ENCODE assay signal across 23 mouse cellular contexts in the genomic region with DNA sequence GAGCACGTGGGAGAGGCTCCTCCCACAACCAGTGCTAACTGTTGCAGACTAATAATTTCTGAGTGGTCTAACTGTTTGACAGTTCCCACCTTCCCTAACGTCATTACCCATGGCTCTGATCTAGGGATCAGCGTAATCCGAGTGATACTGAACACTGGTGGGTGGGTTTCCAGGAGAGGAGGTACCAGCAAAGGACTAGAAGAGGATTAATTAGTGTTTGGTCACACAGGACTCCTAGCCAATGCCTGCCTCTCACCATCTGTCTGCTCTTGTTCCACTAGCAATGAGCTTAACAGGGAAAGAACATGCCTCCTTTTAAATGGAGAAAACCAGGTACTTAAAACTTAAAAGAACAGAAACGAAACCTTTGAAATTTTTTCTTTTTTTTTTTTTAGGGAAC. TPM values are rescaled to one million over a fixed set of nuclear protein-coding genes. Genes with fewer than 3 reads are reported as not detected.
DNase-seq lines count a peak whose midpoint lies in the region; ATAC-seq and TF ChIP-seq lines count a peak whose summit lies in the region.
"Had no signal": no experiment of that assay in that cellular context is flagged by ENCODE, and none has a peak within 500 bp of the region (broad histone marks: within the 10 kb centered on the region; RNA-seq: fewer than 3 reads in every experiment).

No protein-coding gene starts in this region.

- TF ChIP-seq POLR2A in cerebellum, adult 2 months (IDR thresholded peaks at IDR 0.05; ENCODE audit: borderline replicate concordance, insufficient read depth, low read length), result no peak

- H3K27me3 ChIP-seq in cerebellum, adult 2 months (ENCODE audit: control insufficient read depth, insufficient read depth, low read length), result no peaks in the 10 kb centered on the region
- H3K27me3 ChIP-seq in hindbrain, embryonic 16.5 days (replicated peaks; ENCODE audit: control insufficient read depth, insufficient read depth, low read length), result no peaks in the 10 kb centered on the region
- H3K27me3 ChIP-seq in hindbrain, embryonic 13.5 days, result no peaks in the 10 kb centered on the region
- H3K27me3 ChIP-seq in forebrain, embryonic 16.5 days (replicated peaks; ENCODE audit: control insufficient read depth, insufficient read depth, low read length), result no peaks in the 10 kb centered on the region
- H3K27me3 ChIP-seq: heart, embryonic 12.5 days; kidney, embryonic 15.5 days; megakaryocyte, embryonic 14.5 days; neural tube, embryonic 15.5 days had no signal

- no peaks in the 10 kb centered on the region for H3K9me3 ChIP-seq in hindbrain, embryonic 16.5 days (ENCODE audit: control insufficient read depth, low read length)
- no peaks in the 10 kb centered on the region for H3K9me3 ChIP-seq in hindbrain, embryonic 13.5 days
- no peaks in the 10 kb centered on the region for H3K9me3 ChIP-seq in forebrain, embryonic 16.5 days (ENCODE audit: control insufficient read depth, low read length)
- H3K9me3 ChIP-seq: embryonic facial prominence, embryonic 10.5 days; G1E; heart, embryonic 12.5 days; kidney, embryonic 15.5 days; limb, embryonic 10.5 days; megakaryocyte, embryonic 14.5 days; neural tube, embryonic 15.5 days had no signal

- peak in 1 of 2 experiments; percentile 80 for DNase-seq in cerebellum, adult 2 months
- no peak for DNase-seq in cerebellum, adult 11 months
- DNase-seq in brain, adult 2 months (ENCODE audit: low read depth, low spot score), result peak; percentile 85
- no peak for DNase-seq in kidney, postnatal 36 days
- no peak for DNase-seq in kidney, adult 9 months
- DNase-seq: adrenal gland, postnatal 10 days; gastrocnemius, adult 2 months; heart, postnatal 14 days; liver, postnatal 0 days; lung, postnatal 14 days; midbrain, embryonic 14.5 days; thymus, adult 2 months had no signal

- H3K27ac ChIP-seq in cerebellum, adult 2 months (ENCODE audit: insufficient read depth, low read length), result peak overlapping the region; percentile 12; the same call in 1 of the 2 replicates
- no peak overlapping the region for H3K27ac ChIP-seq in hindbrain, embryonic 16.5 days (ENCODE audit: low read depth, low read length)
- H3K27ac ChIP-seq in hindbrain, embryonic 13.5 days, result no peak overlapping the region
- H3K27ac ChIP-seq in forebrain, embryonic 16.5 days (ENCODE audit: low read length), result peak overlapping the region; percentile 80; the same call in 1 of the 2 replicates
- H3K27ac ChIP-seq: kidney, embryonic 15.5 days; limb, embryonic 10.5 days; neural tube, embryonic 15.5 days had no signal

- no peak for TF ChIP-seq CTCF in cerebellum, adult 2 months (IDR thresholded peaks at IDR 0.05; ENCODE audit: borderline replicate concordance, insufficient read depth, low read depth, low read length)

- H3K36me3 ChIP-seq in hindbrain, embryonic 16.5 days (ENCODE audit: control insufficient read depth, insufficient read depth, low read length), result no peaks in the 10 kb centered on the region
- peaks cover 37% of the 10 kb centered on the region for H3K36me3 ChIP-seq in hindbrain, embryonic 13.5 days
- H3K36me3 ChIP-seq in forebrain, embryonic 16.5 days (ENCODE audit: control insufficient read depth, insufficient read depth), result no peaks in the 10 kb centered on the region; the same call in 1 of the 2 replicates

- peak; percentile 41; the same call in 1 of the 2 replicates for ATAC-seq in hindbrain, embryonic 16.5 days
- ATAC-seq in hindbrain, embryonic 13.5 days (ENCODE audit: low FRiP score), result no peak
- ATAC-seq in forebrain, embryonic 16.5 days, result peak; percentile 63
- ATAC-seq: activated CD4-positive, CD25-positive, alpha-beta regulatory T cell, adult 4 months; liver, postnatal 0 days had no signal

- peaks cover 61% of the 10 kb centered on the region for H3K4me1 ChIP-seq in cerebellum, adult 2 months (ENCODE audit: control insufficient read depth, insufficient read depth, low read length)
- peaks cover 14% of the 10 kb centered on the region for H3K4me1 ChIP-seq in hindbrain, embryonic 16.5 days (ENCODE audit: control insufficient read depth, insufficient read depth, low read depth, low read length)
- peaks cover 29% of the 10 kb centered on the region for H3K4me1 ChIP-seq in hindbrain, embryonic 13.5 days (replicated peaks)
- peaks cover 27% of the 10 kb centered on the region for H3K4me1 ChIP-seq in forebrain, embryonic 16.5 days (replicated peaks; ENCODE audit: control insufficient read depth, insufficient read depth, low read length)

- no peak overlapping the region for H3K4me3 ChIP-seq in cerebellum, adult 2 months (replicated peaks; ENCODE audit: insufficient read depth, low read depth, low read length)
- no peak overlapping the region for H3K4me3 ChIP-seq in hindbrain, embryonic 16.5 days (ENCODE audit: low read length)
- H3K4me3 ChIP-seq in hindbrain, embryonic 13.5 days, result no peak overlapping the region
- no peak overlapping the region for H3K4me3 ChIP-seq in forebrain, embryonic 16.5 days (replicated peaks; ENCODE audit: low read length)
- H3K4me3 ChIP-seq: embryonic facial prominence, embryonic 10.5 days; gastrocnemius, adult 2 months; heart, embryonic 12.5 days; kidney, embryonic 15.5 days; limb, embryonic 10.5 days; neural tube, embryonic 15.5 days had no signal

- no peak overlapping the region for H3K4me2 ChIP-seq in hindbrain, embryonic 16.5 days (ENCODE audit: low read length)
- no peak overlapping the region for H3K4me2 ChIP-seq in hindbrain, embryonic 13.5 days
- H3K4me2 ChIP-seq in forebrain, embryonic 16.5 days (ENCODE audit: low read length), result no peak overlapping the region
- H3K4me2 ChIP-seq: heart, embryonic 12.5 days; kidney, embryonic 15.5 days; neural tube, embryonic 15.5 days had no signal

- WGBS in cerebellum, adult 2 months, result 25% methylated on average over 5 of the region's 5 CpGs
- 68% methylated on average over 5 of the region's 5 CpGs for WGBS in hindbrain, embryonic 16.5 days
- 78% methylated on average over 5 of the region's 5 CpGs for WGBS in hindbrain, embryonic 13.5 days
- 47% methylated on average over 5 of the region's 5 CpGs for WGBS in forebrain, embryonic 16.5 days

- no peak overlapping the region for H3K9ac ChIP-seq in hindbrain, embryonic 16.5 days (ENCODE audit: low read depth, low read length)
- H3K9ac ChIP-seq in hindbrain, embryonic 13.5 days, result no peak overlapping the region
- no peak overlapping the region for H3K9ac ChIP-seq in forebrain, embryonic 16.5 days (replicated peaks; ENCODE audit: low read depth, low read length)
- H3K9ac ChIP-seq: heart, embryonic 12.5 days; kidney, embryonic 15.5 days; liver, postnatal 0 days; neural tube, embryonic 15.5 days had no signal

RNA-seq across cellular contexts. Expression of gene Fam53b, which starts 54.8 kb away (rescaled TPM):
- 37.3 and 37.8 TPM in 2 replicates for polyA plus RNA-seq in cerebellum, adult 2 months (2012; rRNA removed)
- polyA plus RNA-seq in hindbrain, embryonic 16.5 days (2015; fragmentation: Nextera tagmentation; extraction: Ambion mirVana), result 14.7 and 16.3 TPM in 2 replicates
- polyA plus RNA-seq in hindbrain, embryonic 13.5 days (2015; fragmentation: Nextera tagmentation; extraction: Ambion mirVana), result 16.9 and 19.3 TPM in 2 replicates
- 27.3 and 29.2 TPM in 2 replicates for polyA plus RNA-seq in forebrain, embryonic 16.5 days (2015; fragmentation: Nextera tagmentation; extraction: Ambion mirVana)

Comparison
In these comparisons a context has a peak if more than half of its experiments do, and no peak if none do; other contexts are left out.
1. H3K27ac ChIP-seq: peak in cerebellum, adult 2 months (single experiment) and forebrain, embryonic 16.5 days (single experiment); none in hindbrain, embryonic 16.5 days (single experiment) and hindbrain, embryonic 13.5 days (single experiment).